Mouse (Mus musculus): ENCODE data around the gene Il11ra1. TPM values are rescaled to one million over a fixed set of nuclear protein-coding genes. Genes with fewer than 3 reads are reported as not detected.

Gene Il11ra1
- polyA plus RNA-seq, 1 experiment from 2014 or later, result 142 TPM

GRCm38 (mm10) chr4:41663614-41664013 lies 36.2 kb upstream of the Il11ra1 start:
- no peak overlapping the region for H3K9ac ChIP-seq (ENCODE audit: low read length)
- peaks cover 14% of the 10 kb centered on the region for H3K27me3 ChIP-seq (ENCODE audit: control insufficient read depth, insufficient read depth, low read length)
- no peaks in the 10 kb centered on the region for H3K9me3 ChIP-seq (replicated peaks; ENCODE audit: control insufficient read depth, low read length)
- no peak overlapping the region for H3K27ac ChIP-seq (ENCODE audit: low read length)
- no peaks in the 10 kb centered on the region for H3K36me3 ChIP-seq (ENCODE audit: control insufficient read depth, insufficient read depth)
- WGBS, result 42% methylated on average over 9 of the region's 9 CpGs
- no peak overlapping the region for H3K4me2 ChIP-seq (ENCODE audit: low read depth, low read length)
- H3K4me1 ChIP-seq (ENCODE audit: control insufficient read depth, insufficient read depth, low read length), result peaks cover 18% of the 10 kb centered on the region
- ATAC-seq (replicated peaks; ENCODE audit: extremely low read depth, insufficient read depth, low FRiP score), result no peak
- H3K4me3 ChIP-seq (ENCODE audit: low read length), result no peak overlapping the region

GRCm38 (mm10) chr4:41664533-41664932 lies 35.3 kb upstream of the Il11ra1 start:
- 53% methylated on average over 7 of the region's 7 CpGs for WGBS
- Histone ChIP-seq H3K4me3 (ENCODE audit: low read length) (no peak overlapping the region), H3K27ac (ENCODE audit: low read length) (no peak overlapping the region), H3K36me3 (ENCODE audit: control insufficient read depth, insufficient read depth) (no peaks in the 10 kb centered on the region), H3K4me2 (ENCODE audit: low read depth, low read length) (no peak overlapping the region), H3K27me3 (ENCODE audit: control insufficient read depth, insufficient read depth, low read length) (peaks cover 7% of the 10 kb centered on the region), H3K9me3 (replicated peaks; ENCODE audit: control insufficient read depth, low read length) (no peaks in the 10 kb centered on the region), H3K4me1 (ENCODE audit: control insufficient read depth, insufficient read depth, low read length) (peaks cover 14% of the 10 kb centered on the region), H3K9ac (ENCODE audit: low read length) (no peak overlapping the region)
- ATAC-seq (replicated peaks; ENCODE audit: extremely low read depth, insufficient read depth, low FRiP score), result no peak

DNA sequence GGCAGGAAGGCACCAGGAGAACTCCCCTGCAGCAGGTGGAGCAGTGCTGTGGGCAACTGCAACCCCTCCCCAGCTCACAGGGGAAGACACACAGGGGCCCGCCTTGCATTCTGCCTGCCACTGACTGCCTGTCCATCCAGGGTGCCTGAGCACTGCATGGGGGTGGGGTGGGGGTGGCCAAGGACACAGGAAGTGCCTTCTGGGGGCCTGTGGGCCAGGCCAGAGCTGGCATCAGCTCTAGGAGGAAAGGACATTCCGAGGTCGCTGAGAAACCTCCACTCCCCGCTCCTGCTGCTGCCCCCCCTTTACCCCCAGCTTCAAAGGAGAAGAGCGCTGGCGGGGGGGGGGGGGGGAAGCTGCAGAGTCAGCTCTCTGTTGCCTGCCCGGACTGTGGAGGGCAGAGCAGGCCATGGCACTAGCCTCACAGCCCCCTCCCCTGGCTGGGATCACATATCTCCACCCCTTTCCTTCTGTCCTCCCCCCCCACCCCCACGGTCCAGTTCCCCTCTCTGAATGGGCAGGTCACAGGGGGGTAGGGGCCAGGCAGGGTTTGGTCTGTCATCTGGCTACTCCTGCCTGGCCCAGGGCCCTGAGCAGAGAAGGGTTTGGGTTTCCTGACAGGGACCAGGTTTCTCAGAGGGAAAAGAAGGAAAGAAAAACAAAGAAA lies 34.6 kb upstream of the Il11ra1 start:
- Histone ChIP-seq H3K27me3 (ENCODE audit: control insufficient read depth, insufficient read depth, low read length) (peaks cover 3% of the 10 kb centered on the region), H3K9ac (ENCODE audit: low read length) (peak overlapping the region; percentile 26; the same call in 1 of the 2 replicates)
- 0 out of 2 replicates have a peak, but pooled peaks have one; percentile 10 for ATAC-seq (replicated peaks; ENCODE audit: extremely low read depth, insufficient read depth, low FRiP score)

GRCm38 (mm10) chr4:41666646-41667045 lies 33.1 kb upstream of the Il11ra1 start:
- peaks cover 6% of the 10 kb centered on the region; the same call in 1 of the 2 replicates for H3K27me3 ChIP-seq (ENCODE audit: control insufficient read depth, insufficient read depth, low read length)
- no peak overlapping the region for H3K9ac ChIP-seq (ENCODE audit: low read length)
- no peak for ATAC-seq (replicated peaks; ENCODE audit: extremely low read depth, insufficient read depth, low FRiP score)
- H3K36me3 ChIP-seq (ENCODE audit: control insufficient read depth, insufficient read depth), result no peaks in the 10 kb centered on the region
- H3K4me2 ChIP-seq (ENCODE audit: low read depth, low read length), result no peak overlapping the region
- 73% methylated on average over 11 of the region's 11 CpGs for WGBS
- H3K4me3 ChIP-seq (ENCODE audit: low read length), result no peak overlapping the region
- no peak overlapping the region for H3K27ac ChIP-seq (ENCODE audit: low read length)
- H3K9me3 ChIP-seq (replicated peaks; ENCODE audit: control insufficient read depth, low read length), result no peaks in the 10 kb centered on the region
- peaks cover 11% of the 10 kb centered on the region for H3K4me1 ChIP-seq (ENCODE audit: control insufficient read depth, insufficient read depth, low read length)

More for the DNA sequence above, 34.6 kb upstream of the Il11ra1 start:
- Histone ChIP-seq H3K36me3 (ENCODE audit: control insufficient read depth, insufficient read depth) (no peaks in the 10 kb centered on the region), H3K4me3 (ENCODE audit: low read length) (no peak overlapping the region), H3K27ac (ENCODE audit: low read length) (no peak overlapping the region), H3K9me3 (replicated peaks; ENCODE audit: control insufficient read depth, low read length) (no peaks in the 10 kb centered on the region), H3K4me2 (ENCODE audit: low read depth, low read length) (no peak overlapping the region), H3K4me1 (ENCODE audit: control insufficient read depth, insufficient read depth, low read length) (peaks cover 14% of the 10 kb centered on the region)
- WGBS, result 3% methylated on average over 6 of the region's 8 CpGs

DNA sequence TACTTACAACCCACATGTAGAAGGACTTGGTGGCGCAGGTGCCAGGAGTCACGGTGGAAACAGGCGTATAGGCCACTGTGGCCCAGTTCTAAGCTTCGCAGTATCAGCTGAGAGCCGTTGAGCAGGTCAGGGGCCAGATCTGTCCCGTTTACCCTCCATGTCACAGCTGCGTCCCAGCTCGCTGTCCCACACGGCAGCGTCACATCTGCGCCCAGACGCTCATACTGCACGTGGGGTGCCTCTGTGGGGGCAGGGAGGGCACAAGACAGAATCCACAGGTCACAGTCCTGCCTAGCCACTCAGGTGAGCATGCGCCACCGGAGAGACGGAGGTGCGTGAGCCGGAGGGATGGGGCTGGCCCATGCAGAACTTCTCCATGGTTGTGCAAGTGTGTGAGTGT lies 29.0 kb upstream of the Il11ra1 start:
- no peak overlapping the region for H3K4me3 ChIP-seq (ENCODE audit: low read length)
- peaks cover 2% of the 10 kb centered on the region; the same call in 1 of the 2 replicates for H3K4me1 ChIP-seq (ENCODE audit: control insufficient read depth, insufficient read depth, low read length)
- H3K27me3 ChIP-seq (ENCODE audit: control insufficient read depth, insufficient read depth, low read length), result peaks cover 15% of the 10 kb centered on the region
- H3K4me2 ChIP-seq (ENCODE audit: low read depth, low read length), result no peak overlapping the region
- no peaks in the 10 kb centered on the region for H3K9me3 ChIP-seq (replicated peaks; ENCODE audit: control insufficient read depth, low read length)
- H3K36me3 ChIP-seq (ENCODE audit: control insufficient read depth, insufficient read depth), result no peaks in the 10 kb centered on the region
- no peak overlapping the region for H3K27ac ChIP-seq (ENCODE audit: low read length)
- 87% methylated on average over 18 of the region's 18 CpGs for WGBS
- no peak for ATAC-seq (replicated peaks; ENCODE audit: extremely low read depth, insufficient read depth, low FRiP score)
- no peak overlapping the region for H3K9ac ChIP-seq (ENCODE audit: low read length)

- H3K4me3 ChIP-seq (ENCODE audit: low read length), result no peak overlapping the region
- no peak for ATAC-seq (replicated peaks; ENCODE audit: extremely low read depth, insufficient read depth, low FRiP score)
- WGBS, result 43% methylated on average over 5 of the region's 5 CpGs
- no peak overlapping the region for H3K4me2 ChIP-seq (ENCODE audit: low read depth, low read length)
- no peaks in the 10 kb centered on the region for H3K36me3 ChIP-seq (ENCODE audit: control insufficient read depth, insufficient read depth)
- H3K27ac ChIP-seq (ENCODE audit: low read length), result no peak overlapping the region
- H3K4me1 ChIP-seq (ENCODE audit: control insufficient read depth, insufficient read depth, low read length), result peaks cover 8% of the 10 kb centered on the region; the same call in 1 of the 2 replicates
- H3K9ac ChIP-seq (ENCODE audit: low read length), result no peak overlapping the region
- H3K27me3 ChIP-seq (ENCODE audit: control insufficient read depth, insufficient read depth, low read length), result peaks cover 15% of the 10 kb centered on the region
- H3K9me3 ChIP-seq (replicated peaks; ENCODE audit: control insufficient read depth, low read length), result no peaks in the 10 kb centered on the region
These were observed 28.3 kb upstream of the Il11ra1 start for GRCm38 (mm10) chr4:41671500-41671899.

GRCm38 (mm10) chr4:41671963-41672480 lies 27.8 kb upstream of the Il11ra1 start:
- no peak for ATAC-seq (replicated peaks; ENCODE audit: extremely low read depth, insufficient read depth, low FRiP score)
- no peak overlapping the region for H3K4me2 ChIP-seq (ENCODE audit: low read depth, low read length)

DNA sequence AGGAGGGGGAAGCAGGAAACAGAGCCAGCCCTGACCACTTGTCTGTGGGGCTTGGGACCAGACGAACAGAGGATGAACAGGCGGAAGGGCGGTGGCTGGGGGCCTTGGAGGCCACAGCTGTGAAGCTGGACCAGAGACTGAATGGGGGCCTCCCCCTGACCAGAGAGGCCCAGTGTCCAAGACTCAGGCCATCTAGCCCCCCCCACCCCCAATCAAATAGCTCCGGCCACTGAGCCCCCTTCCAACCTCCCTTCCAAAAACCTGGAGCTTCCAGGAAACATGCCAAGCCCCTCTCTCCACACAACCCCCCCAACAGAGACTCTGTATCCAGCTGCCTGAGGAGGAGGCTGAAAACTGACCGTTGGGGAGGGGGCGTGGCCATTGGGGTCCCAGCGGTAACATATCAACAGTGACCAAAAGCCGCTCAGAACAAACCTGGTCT lies 27.2 kb upstream of the Il11ra1 start:
- WGBS, result 45% methylated on average over 8 of the region's 8 CpGs
- Histone ChIP-seq H3K9ac (ENCODE audit: low read length) (no peak overlapping the region), H3K27me3 (ENCODE audit: control insufficient read depth, insufficient read depth, low read length) (peaks cover 15% of the 10 kb centered on the region), H3K9me3 (replicated peaks; ENCODE audit: control insufficient read depth, low read length) (no peaks in the 10 kb centered on the region), H3K4me3 (ENCODE audit: low read length) (no peak overlapping the region), H3K36me3 (ENCODE audit: control insufficient read depth, insufficient read depth) (no peaks in the 10 kb centered on the region), H3K27ac (ENCODE audit: low read length) (no peak overlapping the region), H3K4me1 (ENCODE audit: control insufficient read depth, insufficient read depth, low read length) (peaks cover 17% of the 10 kb centered on the region), H3K4me2 (ENCODE audit: low read depth, low read length) (no peak overlapping the region)
- ATAC-seq (replicated peaks; ENCODE audit: extremely low read depth, insufficient read depth, low FRiP score), result no peak

More at GRCm38 (mm10) chr4:41671963-41672480, 27.8 kb upstream of the Il11ra1 start:
- peaks cover 13% of the 10 kb centered on the region for H3K4me1 ChIP-seq (ENCODE audit: control insufficient read depth, insufficient read depth, low read length)
- 29% methylated on average over 8 of the region's 8 CpGs for WGBS
- no peaks in the 10 kb centered on the region for H3K36me3 ChIP-seq (ENCODE audit: control insufficient read depth, insufficient read depth)
- H3K9me3 ChIP-seq (replicated peaks; ENCODE audit: control insufficient read depth, low read length), result no peaks in the 10 kb centered on the region
- H3K4me3 ChIP-seq (ENCODE audit: low read length), result no peak overlapping the region
- no peak overlapping the region for H3K9ac ChIP-seq (ENCODE audit: low read length)
- peaks cover 15% of the 10 kb centered on the region for H3K27me3 ChIP-seq (ENCODE audit: control insufficient read depth, insufficient read depth, low read length)
- H3K27ac ChIP-seq (ENCODE audit: low read length), result no peak overlapping the region

DNA sequence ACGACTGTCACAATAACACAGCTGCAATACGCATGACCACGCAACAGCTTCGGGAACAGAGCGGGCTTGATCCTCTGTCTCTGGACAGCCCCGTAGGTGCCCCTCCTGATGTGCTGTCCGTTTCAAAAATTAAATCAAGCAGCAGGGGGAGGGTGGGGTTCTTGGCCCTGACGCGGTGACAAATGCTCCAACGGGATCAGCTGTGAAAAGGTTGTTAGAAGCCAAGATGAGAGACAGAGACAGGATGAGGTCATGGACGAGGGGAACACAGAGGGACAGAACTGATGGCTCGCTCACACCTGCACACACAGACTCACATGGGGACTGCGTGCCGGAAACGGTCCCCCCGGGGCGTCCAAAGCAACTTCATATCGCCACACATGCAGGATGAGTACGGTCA lies 26.6 kb upstream of the Il11ra1 start:
- Histone ChIP-seq H3K9me3 (replicated peaks; ENCODE audit: control insufficient read depth, low read length) (no peaks in the 10 kb centered on the region), H3K4me3 (ENCODE audit: low read length) (no peak overlapping the region), H3K4me1 (ENCODE audit: control insufficient read depth, insufficient read depth, low read length) (peaks cover 17% of the 10 kb centered on the region), H3K27me3 (ENCODE audit: control insufficient read depth, insufficient read depth, low read length) (peaks cover 15% of the 10 kb centered on the region), H3K27ac (ENCODE audit: low read length) (no peak overlapping the region), H3K4me2 (ENCODE audit: low read depth, low read length) (no peak overlapping the region), H3K9ac (ENCODE audit: low read length) (no peak overlapping the region), H3K36me3 (ENCODE audit: control insufficient read depth, insufficient read depth) (no peaks in the 10 kb centered on the region)
- ATAC-seq (replicated peaks; ENCODE audit: extremely low read depth, insufficient read depth, low FRiP score), result no peak
- 62% methylated on average over 19 of the region's 19 CpGs for WGBS
